Mouse (Mus musculus): ENCODE measurements around the gene Timmdc1. TPM values are rescaled to one million over a fixed set of nuclear protein-coding genes. Genes with fewer than 3 reads are reported as not detected.

Timmdc1 gene
- total and polyA plus RNA-seq, 2 experiments from 2014 or later = 24.1 to 26.3 TPM

GRCm38 (mm10) chr16:38466089-38466488 is 56.4 kb downstream of the Timmdc1 start:
- no peak for TF ChIP-seq CTCF (IDR thresholded peaks at IDR 0.05; ENCODE audit: low read depth)
- WGBS = 80% methylated on average over 4 of the region's 4 CpGs
- Histone ChIP-seq H3K4me1 (ENCODE audit: insufficient read depth, low read length) (no peaks in the 10 kb centered on the region), H3K4me3 (ENCODE audit: low read length) (no peak overlapping the region), H3K9me3 (ENCODE audit: low read length) (no peaks in the 10 kb centered on the region), H3K9ac (replicated peaks; ENCODE audit: low read length) (no peak overlapping the region), H3K27me3 (ENCODE audit: insufficient read depth, low read length) (no peaks in the 10 kb centered on the region), H3K36me3 (ENCODE audit: insufficient read depth, low read length) (no peaks in the 10 kb centered on the region), H3K27ac (no peak overlapping the region), H3K4me2 (ENCODE audit: low read depth, low read length) (no peak overlapping the region)
- DNase-seq (ENCODE audit: low spot score) = no peak
- ATAC-seq = no peak

- Histone ChIP-seq H3K4me3 (ENCODE audit: low read length) (no peak overlapping the region), H3K36me3 (ENCODE audit: insufficient read depth, low read length) (no peaks in the 10 kb centered on the region), H3K27me3 (ENCODE audit: insufficient read depth, low read length) (no peaks in the 10 kb centered on the region), H3K4me2 (ENCODE audit: low read depth, low read length) (no peak overlapping the region), H3K27ac (no peak overlapping the region), H3K9ac (replicated peaks; ENCODE audit: low read length) (no peak overlapping the region), H3K4me1 (ENCODE audit: insufficient read depth, low read length) (no peaks in the 10 kb centered on the region), H3K9me3 (ENCODE audit: low read length) (no peaks in the 10 kb centered on the region)
- 90% methylated on average over 5 of the region's 5 CpGs for WGBS
- no peak for DNase-seq (ENCODE audit: low spot score)
- ATAC-seq = no peak
- no peak for TF ChIP-seq CTCF (IDR thresholded peaks at IDR 0.05; ENCODE audit: low read depth)
Observed at GRCm38 (mm10) chr16:38463305-38463704, 59.2 kb downstream of the Timmdc1 start.

GRCm38 (mm10) chr16:38462161-38462560 is 60.3 kb downstream of the Timmdc1 start:
- H3K4me1 ChIP-seq (ENCODE audit: insufficient read depth, low read length) = no peaks in the 10 kb centered on the region
- no peak overlapping the region for H3K9ac ChIP-seq (replicated peaks; ENCODE audit: low read length)
- no peak for TF ChIP-seq CTCF (IDR thresholded peaks at IDR 0.05; ENCODE audit: low read depth)
- WGBS = 87% methylated on average over 7 of the region's 7 CpGs
- no peaks in the 10 kb centered on the region for H3K36me3 ChIP-seq (ENCODE audit: insufficient read depth, low read length)
- no peaks in the 10 kb centered on the region for H3K27me3 ChIP-seq (ENCODE audit: insufficient read depth, low read length)
- no peak overlapping the region for H3K4me3 ChIP-seq (ENCODE audit: low read length)
- no peak overlapping the region for H3K4me2 ChIP-seq (ENCODE audit: low read depth, low read length)
- no peak overlapping the region for H3K27ac ChIP-seq
- H3K9me3 ChIP-seq (ENCODE audit: low read length) = no peaks in the 10 kb centered on the region
- ATAC-seq = no peak
- no peak for DNase-seq (ENCODE audit: low spot score)

GRCm38 (mm10) chr16:38461749-38462148 is 60.7 kb downstream of the Timmdc1 start:
- Histone ChIP-seq H3K36me3 (ENCODE audit: insufficient read depth, low read length) (no peaks in the 10 kb centered on the region), H3K4me3 (ENCODE audit: low read length) (no peak overlapping the region), H3K9ac (replicated peaks; ENCODE audit: low read length) (no peak overlapping the region), H3K4me2 (ENCODE audit: low read depth, low read length) (no peak overlapping the region), H3K4me1 (ENCODE audit: insufficient read depth, low read length) (no peaks in the 10 kb centered on the region), H3K27me3 (ENCODE audit: insufficient read depth, low read length) (no peaks in the 10 kb centered on the region), H3K27ac (no peak overlapping the region), H3K9me3 (ENCODE audit: low read length) (no peaks in the 10 kb centered on the region)
- ATAC-seq (no peak), DNase-seq (ENCODE audit: low spot score) (no peak)
- no peak for TF ChIP-seq CTCF (IDR thresholded peaks at IDR 0.05; ENCODE audit: low read depth)
- WGBS = 77% methylated on average over 8 of the region's 8 CpGs

- Histone ChIP-seq H3K4me1 (ENCODE audit: insufficient read depth, low read length) (no peaks in the 10 kb centered on the region), H3K27ac (no peak overlapping the region), H3K36me3 (ENCODE audit: insufficient read depth, low read length) (no peaks in the 10 kb centered on the region), H3K9me3 (ENCODE audit: low read length) (no peaks in the 10 kb centered on the region), H3K27me3 (ENCODE audit: insufficient read depth, low read length) (no peaks in the 10 kb centered on the region), H3K4me3 (ENCODE audit: low read length) (no peak overlapping the region), H3K9ac (replicated peaks; ENCODE audit: low read length) (no peak overlapping the region), H3K4me2 (ENCODE audit: low read depth, low read length) (no peak overlapping the region)
- no peak for TF ChIP-seq CTCF (IDR thresholded peaks at IDR 0.05; ENCODE audit: low read depth)
- ATAC-seq (no peak), DNase-seq (ENCODE audit: low spot score) (no peak)
- WGBS = 87% methylated on average over 4 of the region's 4 CpGs
Observed at GRCm38 (mm10) chr16:38459990-38460389, 62.5 kb downstream of the Timmdc1 start.

GRCm38 (mm10) chr16:38458600-38459280 is 63.7 kb downstream of the Timmdc1 start:
- H3K9ac ChIP-seq (replicated peaks; ENCODE audit: low read length) = no peak overlapping the region
- no peaks in the 10 kb centered on the region for H3K4me1 ChIP-seq (ENCODE audit: insufficient read depth, low read length)
- no peak overlapping the region for H3K4me2 ChIP-seq (ENCODE audit: low read depth, low read length)
- no peaks in the 10 kb centered on the region for H3K9me3 ChIP-seq (ENCODE audit: low read length)
- no peaks in the 10 kb centered on the region for H3K36me3 ChIP-seq (ENCODE audit: insufficient read depth, low read length)
- 69% methylated on average over 6 of the region's 6 CpGs for WGBS
- H3K27me3 ChIP-seq (ENCODE audit: insufficient read depth, low read length) = no peaks in the 10 kb centered on the region
- no peak overlapping the region for H3K4me3 ChIP-seq (ENCODE audit: low read length)
- no peak overlapping the region for H3K27ac ChIP-seq
- no peak for ATAC-seq
- no peak for DNase-seq (ENCODE audit: low spot score)
- no peak for TF ChIP-seq CTCF (IDR thresholded peaks at IDR 0.05; ENCODE audit: low read depth)

GRCm38 (mm10) chr16:38456812-38457567 is 65.5 kb downstream of the Timmdc1 start:
- ATAC-seq (no peak), DNase-seq (ENCODE audit: low spot score) (no peak)
- Histone ChIP-seq H3K27me3 (ENCODE audit: insufficient read depth, low read length) (no peaks in the 10 kb centered on the region), H3K36me3 (ENCODE audit: insufficient read depth, low read length) (no peaks in the 10 kb centered on the region), H3K4me1 (ENCODE audit: insufficient read depth, low read length) (no peaks in the 10 kb centered on the region), H3K27ac (no peak overlapping the region), H3K4me3 (ENCODE audit: low read length) (no peak overlapping the region), H3K4me2 (ENCODE audit: low read depth, low read length) (no peak overlapping the region), H3K9ac (replicated peaks; ENCODE audit: low read length) (no peak overlapping the region), H3K9me3 (ENCODE audit: low read length) (no peaks in the 10 kb centered on the region)
- TF ChIP-seq CTCF (IDR thresholded peaks at IDR 0.05; ENCODE audit: low read depth) = no peak
- WGBS = 64% methylated on average over 11 of the region's 11 CpGs

All from hindbrain, postnatal 0 days (tissue).